Mouse (Mus musculus) spleen, adult 12 weeks (tissue): ENCODE results near the gene H2afx.

Source experiments
- DNase-seq: peaks from one replicate; pipeline ENCODE4 v3.0.0; 2022; ENCODE audit warnings: low spot score

H2afx gene

DNA sequence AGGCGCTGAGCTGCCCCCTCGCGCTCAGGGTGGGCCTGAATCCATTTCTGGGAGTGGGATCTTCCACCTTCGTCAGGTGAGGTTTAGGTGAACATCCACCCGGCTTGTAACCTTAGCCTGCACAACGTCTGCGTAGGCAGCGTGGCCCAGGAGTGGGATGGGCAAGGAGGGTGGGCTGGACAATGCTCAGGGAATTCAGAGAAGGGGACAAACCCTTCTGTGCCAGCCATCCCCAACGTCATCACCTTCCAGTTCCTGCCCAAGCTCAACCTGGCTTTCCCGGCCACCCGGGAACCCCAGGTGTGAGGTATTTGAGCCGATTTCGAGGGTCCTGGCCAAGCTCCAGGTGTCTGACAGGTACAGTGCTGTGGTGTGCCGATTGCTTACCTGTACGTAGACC is 45.4 kb downstream of the H2afx start:
- no peak for DNase-seq

DNA sequence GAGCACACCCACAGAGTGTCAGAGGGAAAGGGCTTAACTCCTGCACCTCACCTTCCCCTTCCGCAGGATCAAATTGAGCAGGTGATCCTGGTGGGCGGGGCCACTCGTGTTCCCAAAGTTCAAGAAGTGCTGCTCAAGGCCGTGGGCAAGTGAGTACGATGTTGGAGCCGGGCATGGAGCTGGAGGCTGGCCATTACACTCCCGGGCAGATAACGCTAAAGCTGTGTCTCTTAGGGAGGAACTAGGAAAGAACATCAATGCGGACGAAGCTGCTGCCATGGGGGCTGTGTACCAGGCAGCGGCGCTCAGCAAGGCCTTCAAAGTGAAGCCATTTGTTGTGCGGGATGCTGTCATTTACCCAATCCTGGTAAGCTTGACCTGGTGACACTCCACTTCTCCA is 50.1 kb downstream of the H2afx start:
- DNase-seq, result no peak
